Mouse (Mus musculus): ENCODE data around the gene Arhgap21. TPM values are rescaled to one million over a fixed set of nuclear protein-coding genes. Genes with fewer than 3 reads are reported as not detected.

Gene Arhgap21
- polyA plus RNA-seq, 1 experiment from 2014 or later = 56.9 TPM

- DNase-seq (ENCODE audit: low spot score, missing footprints) (no peak), ATAC-seq (ENCODE audit: low FRiP score) (no peak)
- peaks cover 8% of the 10 kb centered on the region; the same call in 1 of the 2 replicates for H3K36me3 ChIP-seq (ENCODE audit: control insufficient read depth, insufficient read depth, low read length)
- no peaks in the 10 kb centered on the region for H3K27me3 ChIP-seq (ENCODE audit: control insufficient read depth, insufficient read depth, low read length)
- H3K4me2 ChIP-seq = no peak overlapping the region
- H3K9ac ChIP-seq (ENCODE audit: low read length) = no peak overlapping the region
- no peak overlapping the region for H3K27ac ChIP-seq (ENCODE audit: low read depth, low read length)
- no peaks in the 10 kb centered on the region for H3K9me3 ChIP-seq (ENCODE audit: control insufficient read depth, low read length)
- no peak overlapping the region for H3K4me3 ChIP-seq (ENCODE audit: low read depth, low read length)
- H3K4me1 ChIP-seq (ENCODE audit: control insufficient read depth, insufficient read depth, low read length) = no peaks in the 10 kb centered on the region
Measured at GRCm38 (mm10) chr2:20868052-20868451, 100.6 kb downstream of the Arhgap21 start.

GRCm38 (mm10) chr2:20865795-20866194, 102.9 kb downstream of the Arhgap21 start:
- no peak for DNase-seq (ENCODE audit: low spot score, missing footprints)
- ATAC-seq (ENCODE audit: low FRiP score) = no peak
- Histone ChIP-seq H3K27me3 (ENCODE audit: control insufficient read depth, insufficient read depth, low read length) (no peaks in the 10 kb centered on the region), H3K36me3 (ENCODE audit: control insufficient read depth, insufficient read depth, low read length) (peaks cover 15% of the 10 kb centered on the region), H3K4me1 (ENCODE audit: control insufficient read depth, insufficient read depth, low read length) (no peaks in the 10 kb centered on the region), H3K27ac (ENCODE audit: low read depth, low read length) (no peak overlapping the region), H3K9ac (ENCODE audit: low read length) (no peak overlapping the region), H3K4me2 (no peak overlapping the region), H3K9me3 (ENCODE audit: control insufficient read depth, low read length) (no peaks in the 10 kb centered on the region), H3K4me3 (ENCODE audit: low read depth, low read length) (no peak overlapping the region)
- WGBS = 89% methylated on average over 3 of the region's 3 CpGs

GRCm38 (mm10) chr2:20864569-20864968, 104.1 kb downstream of the Arhgap21 start:
- no peak overlapping the region for H3K4me2 ChIP-seq

GRCm38 (mm10) chr2:20860756-20861155, 107.9 kb downstream of the Arhgap21 start:
- no peak overlapping the region for H3K27ac ChIP-seq (ENCODE audit: low read depth, low read length)
- no peak overlapping the region for H3K4me3 ChIP-seq (ENCODE audit: low read depth, low read length)
- H3K9ac ChIP-seq (ENCODE audit: low read length) = no peak overlapping the region
- H3K36me3 ChIP-seq (ENCODE audit: control insufficient read depth, insufficient read depth, low read length) = peaks cover 34% of the 10 kb centered on the region
- H3K27me3 ChIP-seq (ENCODE audit: control insufficient read depth, insufficient read depth, low read length) = no peaks in the 10 kb centered on the region
- DNase-seq (ENCODE audit: low spot score, missing footprints) (peak; percentile 41), ATAC-seq (ENCODE audit: low FRiP score) (no peak)
- H3K9me3 ChIP-seq (ENCODE audit: control insufficient read depth, low read length) = no peaks in the 10 kb centered on the region
- H3K4me2 ChIP-seq = no peak overlapping the region
- 71% methylated on average over 5 of the region's 5 CpGs for WGBS
- H3K4me1 ChIP-seq (ENCODE audit: control insufficient read depth, insufficient read depth, low read length) = no peaks in the 10 kb centered on the region

More at GRCm38 (mm10) chr2:20864569-20864968, 104.1 kb downstream of the Arhgap21 start:
- Histone ChIP-seq H3K36me3 (ENCODE audit: control insufficient read depth, insufficient read depth, low read length) (peaks cover 24% of the 10 kb centered on the region), H3K27ac (ENCODE audit: low read depth, low read length) (no peak overlapping the region), H3K4me1 (ENCODE audit: control insufficient read depth, insufficient read depth, low read length) (no peaks in the 10 kb centered on the region), H3K9ac (ENCODE audit: low read length) (no peak overlapping the region), H3K4me3 (ENCODE audit: low read depth, low read length) (no peak overlapping the region), H3K9me3 (ENCODE audit: control insufficient read depth, low read length) (no peaks in the 10 kb centered on the region), H3K27me3 (ENCODE audit: control insufficient read depth, insufficient read depth, low read length) (no peaks in the 10 kb centered on the region)
- ATAC-seq (ENCODE audit: low FRiP score) (no peak), DNase-seq (ENCODE audit: low spot score, missing footprints) (peak; percentile 65)
- WGBS = 90% methylated on average over 2 of the region's 2 CpGs

- ATAC-seq (ENCODE audit: low FRiP score) (peak; percentile 42; the same call in 1 of the 2 replicates), DNase-seq (ENCODE audit: low spot score, missing footprints) (no peak)
- Histone ChIP-seq H3K9me3 (ENCODE audit: control insufficient read depth, low read length) (no peaks in the 10 kb centered on the region), H3K4me3 (ENCODE audit: low read depth, low read length) (no peak overlapping the region), H3K4me1 (ENCODE audit: control insufficient read depth, insufficient read depth, low read length) (no peaks in the 10 kb centered on the region), H3K4me2 (no peak overlapping the region), H3K36me3 (ENCODE audit: control insufficient read depth, insufficient read depth, low read length) (peaks cover 29% of the 10 kb centered on the region), H3K27ac (ENCODE audit: low read depth, low read length) (no peak overlapping the region), H3K9ac (ENCODE audit: low read length) (no peak overlapping the region), H3K27me3 (ENCODE audit: control insufficient read depth, insufficient read depth, low read length) (no peaks in the 10 kb centered on the region)
- WGBS = 80% methylated on average over 18 of the region's 18 CpGs
Measured at GRCm38 (mm10) chr2:20849346-20849745, 119.3 kb downstream of the Arhgap21 start.

GRCm38 (mm10) chr2:20831608-20832406, 136.9 kb downstream of the Arhgap21 start:
- H3K36me3 ChIP-seq (ENCODE audit: control insufficient read depth, insufficient read depth, low read length) = no peaks in the 10 kb centered on the region
- H3K4me3 ChIP-seq (ENCODE audit: low read depth, low read length) = no peak overlapping the region
- DNase-seq (ENCODE audit: low spot score, missing footprints) (no peak), ATAC-seq (ENCODE audit: low FRiP score) (no peak)
- no peak overlapping the region for H3K4me2 ChIP-seq
- 85% methylated on average over 3 of the region's 3 CpGs for WGBS
- H3K27me3 ChIP-seq (ENCODE audit: control insufficient read depth, insufficient read depth, low read length) = no peaks in the 10 kb centered on the region
- no peaks in the 10 kb centered on the region for H3K4me1 ChIP-seq (ENCODE audit: control insufficient read depth, insufficient read depth, low read length)
- H3K27ac ChIP-seq (ENCODE audit: low read depth, low read length) = no peak overlapping the region
- no peak overlapping the region for H3K9ac ChIP-seq (ENCODE audit: low read length)
- no peaks in the 10 kb centered on the region for H3K9me3 ChIP-seq (ENCODE audit: control insufficient read depth, low read length)

- 86% methylated on average over 3 of the region's 3 CpGs for WGBS
- Histone ChIP-seq H3K27ac (ENCODE audit: low read depth, low read length) (no peak overlapping the region), H3K4me1 (ENCODE audit: control insufficient read depth, insufficient read depth, low read length) (no peaks in the 10 kb centered on the region), H3K4me3 (ENCODE audit: low read depth, low read length) (no peak overlapping the region), H3K9me3 (ENCODE audit: control insufficient read depth, low read length) (no peaks in the 10 kb centered on the region), H3K27me3 (ENCODE audit: control insufficient read depth, insufficient read depth, low read length) (no peaks in the 10 kb centered on the region), H3K4me2 (no peak overlapping the region), H3K36me3 (ENCODE audit: control insufficient read depth, insufficient read depth, low read length) (no peaks in the 10 kb centered on the region), H3K9ac (ENCODE audit: low read length) (no peak overlapping the region)
- DNase-seq (ENCODE audit: low spot score, missing footprints) (no peak), ATAC-seq (ENCODE audit: low FRiP score) (no peak)
Measured at GRCm38 (mm10) chr2:20830882-20831281, 137.8 kb downstream of the Arhgap21 start.

- H3K9me3 ChIP-seq (ENCODE audit: control insufficient read depth, low read length) = no peaks in the 10 kb centered on the region
- no peak overlapping the region for H3K9ac ChIP-seq (ENCODE audit: low read length)
- ATAC-seq (ENCODE audit: low FRiP score) (no peak), DNase-seq (ENCODE audit: low spot score, missing footprints) (no peak)
- H3K27ac ChIP-seq (ENCODE audit: low read depth, low read length) = no peak overlapping the region
- no peak overlapping the region for H3K4me3 ChIP-seq (ENCODE audit: low read depth, low read length)
- H3K36me3 ChIP-seq (ENCODE audit: control insufficient read depth, insufficient read depth, low read length) = no peaks in the 10 kb centered on the region
- H3K4me1 ChIP-seq (ENCODE audit: control insufficient read depth, insufficient read depth, low read length) = no peaks in the 10 kb centered on the region
- no peak overlapping the region for H3K4me2 ChIP-seq
- H3K27me3 ChIP-seq (ENCODE audit: control insufficient read depth, insufficient read depth, low read length) = no peaks in the 10 kb centered on the region
Measured at GRCm38 (mm10) chr2:20826258-20826657, 142.4 kb downstream of the Arhgap21 start.

- H3K9me3 ChIP-seq (ENCODE audit: control insufficient read depth, low read length) = no peaks in the 10 kb centered on the region
- no peaks in the 10 kb centered on the region for H3K36me3 ChIP-seq (ENCODE audit: control insufficient read depth, insufficient read depth, low read length)
- H3K27me3 ChIP-seq (ENCODE audit: control insufficient read depth, insufficient read depth, low read length) = no peaks in the 10 kb centered on the region
- H3K27ac ChIP-seq (ENCODE audit: low read depth, low read length) = no peak overlapping the region
- H3K4me3 ChIP-seq (ENCODE audit: low read depth, low read length) = no peak overlapping the region
- WGBS = 85% methylated on average over 7 of the region's 7 CpGs
- H3K9ac ChIP-seq (ENCODE audit: low read length) = no peak overlapping the region
- ATAC-seq (ENCODE audit: low FRiP score) = no peak
- no peaks in the 10 kb centered on the region for H3K4me1 ChIP-seq (ENCODE audit: control insufficient read depth, insufficient read depth, low read length)
- H3K4me2 ChIP-seq = no peak overlapping the region
- no peak for DNase-seq (ENCODE audit: low spot score, missing footprints)
Measured at GRCm38 (mm10) chr2:20818226-20818625, 150.5 kb downstream of the Arhgap21 start.
